Mouse (Mus musculus): ENCODE measurements at regions not wholly inside any gene's neighbourhood (a gene's known extent, or its start where the extent isn't known, plus 50 kb on each side); places are given as distances from the start of the nearest gene placed in this dataset.

DNA sequence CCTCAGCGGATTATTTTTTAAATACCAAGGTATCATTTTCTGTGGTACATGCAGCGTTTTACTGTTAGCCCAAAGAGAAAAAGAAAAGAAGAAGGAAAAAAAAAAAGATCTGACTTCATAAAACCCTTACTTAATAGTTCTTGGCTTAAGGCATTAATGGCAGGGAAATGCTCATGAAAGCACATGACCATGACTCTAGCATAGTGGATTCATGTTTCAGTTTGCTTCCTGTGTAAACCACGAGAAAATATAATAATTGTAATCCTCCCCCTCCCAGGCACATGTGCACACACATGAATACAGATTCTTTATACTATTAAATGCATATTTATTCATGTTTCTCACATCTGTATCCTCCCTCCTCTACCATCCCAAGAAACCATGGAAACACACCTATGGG lies 486.9 kb upstream of the Gm9747 start:
- H3K27me3 ChIP-seq (replicated peaks; ENCODE audit: control insufficient read depth, insufficient read depth, low read length) = no peaks in the 10 kb centered on the region
- no peak overlapping the region for H3K4me3 ChIP-seq (ENCODE audit: low read depth, low read length)
- 77% methylated on average over 3 of the region's 3 CpGs for WGBS
- H3K9me3 ChIP-seq (ENCODE audit: control insufficient read depth, low read length) = no peaks in the 10 kb centered on the region
- H3K9ac ChIP-seq (ENCODE audit: low read depth, low read length) = no peak overlapping the region
- no peak overlapping the region for H3K27ac ChIP-seq (ENCODE audit: low read depth, low read length)
- no peaks in the 10 kb centered on the region for H3K4me1 ChIP-seq (replicated peaks; ENCODE audit: control insufficient read depth, insufficient read depth, low read length)
- no peaks in the 10 kb centered on the region for H3K36me3 ChIP-seq (ENCODE audit: control insufficient read depth, insufficient read depth, low read length)
- no peak overlapping the region for H3K4me2 ChIP-seq
- no peak for ATAC-seq (replicated peaks; ENCODE audit: low FRiP score)
- DNase-seq (ENCODE audit: low spot score) = no peak

DNA sequence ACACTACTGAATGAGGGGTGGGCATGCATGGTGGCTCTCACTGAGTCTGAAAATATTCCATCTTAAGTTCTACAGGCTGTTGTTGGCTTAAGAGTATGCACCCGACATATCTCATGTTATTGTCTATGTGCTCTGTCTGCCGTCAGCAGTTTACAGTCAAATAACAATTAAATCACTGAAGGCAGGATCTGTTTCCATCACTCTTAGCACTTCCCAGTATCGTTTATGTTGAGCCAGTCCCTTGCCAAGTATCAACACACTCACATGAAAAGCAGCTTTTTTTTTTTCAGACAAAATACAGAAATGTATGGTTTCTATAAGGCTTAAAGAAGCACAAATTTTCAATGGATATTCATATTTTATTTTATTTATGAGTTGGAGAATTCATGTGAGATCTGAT lies 485.9 kb upstream of the Gm9747 start:
- no peak for DNase-seq (ENCODE audit: low spot score)
- H3K27ac ChIP-seq (ENCODE audit: low read depth, low read length) = no peak overlapping the region
- H3K9me3 ChIP-seq (ENCODE audit: control insufficient read depth, low read length) = no peaks in the 10 kb centered on the region
- H3K4me2 ChIP-seq = no peak overlapping the region
- no peaks in the 10 kb centered on the region for H3K36me3 ChIP-seq (ENCODE audit: control insufficient read depth, insufficient read depth, low read length)
- ATAC-seq (replicated peaks; ENCODE audit: low FRiP score) = no peak
- H3K4me3 ChIP-seq (ENCODE audit: low read depth, low read length) = no peak overlapping the region
- WGBS = 69% methylated on average over 3 of the region's 3 CpGs
- H3K4me1 ChIP-seq (replicated peaks; ENCODE audit: control insufficient read depth, insufficient read depth, low read length) = no peaks in the 10 kb centered on the region
- H3K9ac ChIP-seq (ENCODE audit: low read depth, low read length) = no peak overlapping the region
- H3K27me3 ChIP-seq (replicated peaks; ENCODE audit: control insufficient read depth, insufficient read depth, low read length) = no peaks in the 10 kb centered on the region

DNA sequence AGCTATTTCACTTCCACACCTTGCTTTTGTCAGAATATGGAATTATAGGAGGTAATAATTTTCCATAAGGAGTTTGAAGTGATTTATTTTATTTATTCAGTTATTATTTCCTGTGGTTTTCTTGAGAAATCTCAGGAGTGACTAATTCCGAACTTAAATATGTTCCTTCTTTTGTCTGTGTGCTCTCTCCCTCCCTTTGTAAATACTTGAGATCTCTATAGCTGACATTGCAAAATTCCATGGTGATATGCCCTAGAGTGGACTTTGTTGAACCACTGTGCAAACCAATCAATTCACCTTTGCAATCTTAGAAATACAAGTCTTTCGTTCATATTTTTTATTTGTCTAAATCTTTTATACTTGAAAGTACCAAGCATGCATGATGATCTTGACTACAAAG lies 478.8 kb upstream of the Gm9747 start:
- no peak overlapping the region for H3K4me2 ChIP-seq
- no peaks in the 10 kb centered on the region for H3K27me3 ChIP-seq (replicated peaks; ENCODE audit: control insufficient read depth, insufficient read depth, low read length)
- no peaks in the 10 kb centered on the region for H3K9me3 ChIP-seq (ENCODE audit: control insufficient read depth, low read length)
- H3K36me3 ChIP-seq (ENCODE audit: control insufficient read depth, insufficient read depth, low read length) = no peaks in the 10 kb centered on the region
- H3K4me1 ChIP-seq (replicated peaks; ENCODE audit: control insufficient read depth, insufficient read depth, low read length) = no peaks in the 10 kb centered on the region
- ATAC-seq (replicated peaks; ENCODE audit: low FRiP score) = no peak
- H3K4me3 ChIP-seq (ENCODE audit: low read depth, low read length) = no peak overlapping the region
- no peak for DNase-seq (ENCODE audit: low spot score)
- WGBS = 79% methylated on average over 2 of the region's 2 CpGs
- no peak overlapping the region for H3K9ac ChIP-seq (ENCODE audit: low read depth, low read length)
- H3K27ac ChIP-seq (ENCODE audit: low read depth, low read length) = no peak overlapping the region

DNA sequence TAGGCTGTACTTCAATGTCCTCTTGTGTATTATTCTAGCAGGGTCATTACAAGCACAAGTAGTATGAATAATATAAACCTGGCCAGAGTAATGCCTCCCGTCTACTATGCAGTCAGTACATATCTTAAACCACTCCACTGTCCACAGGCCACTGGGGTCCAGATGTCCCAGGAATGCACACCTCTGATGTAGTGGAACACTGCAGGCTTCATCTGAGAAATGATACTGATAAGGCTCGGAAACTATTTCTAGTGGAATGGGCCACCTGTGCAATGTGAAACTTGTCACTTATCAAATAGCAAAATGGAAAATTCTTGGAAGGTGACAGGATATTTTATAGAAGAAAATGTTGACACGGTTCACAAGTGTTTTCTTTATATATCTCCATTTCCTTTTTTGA lies 477.6 kb upstream of the Gm9747 start:
- H3K4me2 ChIP-seq = no peak overlapping the region
- H3K9me3 ChIP-seq (ENCODE audit: control insufficient read depth, low read length) = no peaks in the 10 kb centered on the region
- no peak overlapping the region for H3K9ac ChIP-seq (ENCODE audit: low read depth, low read length)
- ATAC-seq (replicated peaks; ENCODE audit: low FRiP score) = no peak
- no peak for DNase-seq (ENCODE audit: low spot score)
- H3K27me3 ChIP-seq (replicated peaks; ENCODE audit: control insufficient read depth, insufficient read depth, low read length) = no peaks in the 10 kb centered on the region
- H3K27ac ChIP-seq (ENCODE audit: low read depth, low read length) = no peak overlapping the region
- H3K36me3 ChIP-seq (ENCODE audit: control insufficient read depth, insufficient read depth, low read length) = no peaks in the 10 kb centered on the region
- no peaks in the 10 kb centered on the region for H3K4me1 ChIP-seq (replicated peaks; ENCODE audit: control insufficient read depth, insufficient read depth, low read length)
- no peak overlapping the region for H3K4me3 ChIP-seq (ENCODE audit: low read depth, low read length)
- WGBS = 67% methylated on average over 3 of the region's 3 CpGs

DNA sequence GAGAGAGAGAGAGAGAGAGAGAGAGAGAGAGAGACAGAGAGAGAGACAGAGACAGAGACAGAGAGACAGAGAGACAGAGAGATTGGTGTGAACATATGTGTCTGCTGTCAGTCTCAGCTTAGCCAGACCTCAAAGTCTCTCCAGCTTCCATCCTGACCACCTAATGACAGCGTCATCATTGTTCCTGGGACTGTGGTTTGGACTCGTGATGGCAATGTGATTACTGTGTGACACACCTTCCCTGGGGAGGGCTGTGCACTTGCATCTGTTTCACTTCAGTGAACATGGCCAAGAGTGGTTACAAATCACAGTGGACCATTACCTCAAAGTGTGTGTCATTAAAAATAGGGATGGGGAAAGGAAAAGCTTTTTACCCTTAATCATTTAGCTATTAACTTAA lies 477.2 kb upstream of the Gm9747 start:
- Histone ChIP-seq H3K4me1 (replicated peaks; ENCODE audit: control insufficient read depth, insufficient read depth, low read length) (no peaks in the 10 kb centered on the region), H3K27ac (ENCODE audit: low read depth, low read length) (no peak overlapping the region), H3K9me3 (ENCODE audit: control insufficient read depth, low read length) (no peaks in the 10 kb centered on the region), H3K36me3 (ENCODE audit: control insufficient read depth, insufficient read depth, low read length) (no peaks in the 10 kb centered on the region), H3K4me2 (no peak overlapping the region), H3K9ac (ENCODE audit: low read depth, low read length) (no peak overlapping the region), H3K27me3 (replicated peaks; ENCODE audit: control insufficient read depth, insufficient read depth, low read length) (no peaks in the 10 kb centered on the region), H3K4me3 (ENCODE audit: low read depth, low read length) (no peak overlapping the region)
- WGBS = 65% methylated on average over 2 of the region's 2 CpGs
- no peak for ATAC-seq (replicated peaks; ENCODE audit: low FRiP score)
- no peak for DNase-seq (ENCODE audit: low spot score)

DNA sequence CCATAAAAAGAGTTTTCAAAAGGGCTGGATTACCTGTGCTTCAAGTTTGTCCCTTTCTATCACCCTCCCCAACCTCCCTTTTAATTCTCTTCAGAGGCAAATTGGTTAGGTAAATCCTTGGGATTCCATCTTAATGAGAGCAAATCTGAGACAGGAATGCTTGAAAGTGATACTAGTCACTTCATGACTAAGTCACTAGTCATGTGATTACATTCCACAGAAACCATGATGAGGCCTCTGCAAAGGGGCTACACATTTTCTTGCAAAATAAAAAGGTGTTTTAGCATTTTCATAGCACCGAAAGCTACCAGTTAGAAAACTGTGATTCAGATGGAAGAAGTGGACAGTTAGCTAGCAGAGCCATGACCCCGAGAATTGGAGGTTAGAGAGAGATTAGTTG lies 473.0 kb upstream of the Gm9747 start:
- no peak overlapping the region for H3K27ac ChIP-seq (ENCODE audit: low read depth, low read length)

DNA sequence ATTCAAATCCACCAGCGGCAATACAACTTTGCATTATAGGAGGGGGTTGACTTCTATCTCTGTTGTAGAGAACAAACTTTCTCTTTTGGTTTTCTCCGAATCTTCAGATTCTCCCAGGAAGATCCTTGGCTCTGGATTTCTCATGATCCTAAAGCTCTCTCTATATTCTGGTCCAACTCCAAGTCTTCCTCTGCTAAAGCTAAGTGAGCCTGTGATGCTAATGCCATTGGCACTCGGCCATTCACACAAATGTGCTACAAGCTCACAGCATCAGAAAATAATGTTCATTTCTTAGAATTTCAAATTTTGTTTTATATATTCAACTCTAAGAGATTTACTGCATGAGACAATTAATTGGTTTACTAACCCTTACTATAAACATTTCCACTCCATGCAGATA lies 461.2 kb upstream of the Gm9747 start:
- no peak overlapping the region for H3K27ac ChIP-seq (ENCODE audit: low read depth, low read length)
- H3K9me3 ChIP-seq (ENCODE audit: control insufficient read depth, low read length) = no peaks in the 10 kb centered on the region
- no peak overlapping the region for H3K9ac ChIP-seq (ENCODE audit: low read depth, low read length)
- DNase-seq (ENCODE audit: low spot score) (no peak), ATAC-seq (replicated peaks; ENCODE audit: low FRiP score) (no peak)
- H3K4me2 ChIP-seq = no peak overlapping the region
- no peaks in the 10 kb centered on the region for H3K4me1 ChIP-seq (replicated peaks; ENCODE audit: control insufficient read depth, insufficient read depth, low read length)
- H3K4me3 ChIP-seq (ENCODE audit: low read depth, low read length) = no peak overlapping the region
- H3K27me3 ChIP-seq (replicated peaks; ENCODE audit: control insufficient read depth, insufficient read depth, low read length) = no peaks in the 10 kb centered on the region
- 87% methylated on average over 3 of the region's 3 CpGs for WGBS
- no peaks in the 10 kb centered on the region for H3K36me3 ChIP-seq (ENCODE audit: control insufficient read depth, insufficient read depth, low read length)

More for the DNA sequence above, 473.0 kb upstream of the Gm9747 start:
- Histone ChIP-seq H3K36me3 (ENCODE audit: control insufficient read depth, insufficient read depth, low read length) (no peaks in the 10 kb centered on the region), H3K4me1 (replicated peaks; ENCODE audit: control insufficient read depth, insufficient read depth, low read length) (no peaks in the 10 kb centered on the region), H3K9ac (ENCODE audit: low read depth, low read length) (no peak overlapping the region), H3K27me3 (replicated peaks; ENCODE audit: control insufficient read depth, insufficient read depth, low read length) (no peaks in the 10 kb centered on the region), H3K4me3 (ENCODE audit: low read depth, low read length) (no peak overlapping the region), H3K9me3 (ENCODE audit: control insufficient read depth, low read length) (no peaks in the 10 kb centered on the region), H3K4me2 (no peak overlapping the region)
- no peak for DNase-seq (ENCODE audit: low spot score)
- ATAC-seq (replicated peaks; ENCODE audit: low FRiP score) = no peak
- 74% methylated on average over 2 of the region's 2 CpGs for WGBS

DNA sequence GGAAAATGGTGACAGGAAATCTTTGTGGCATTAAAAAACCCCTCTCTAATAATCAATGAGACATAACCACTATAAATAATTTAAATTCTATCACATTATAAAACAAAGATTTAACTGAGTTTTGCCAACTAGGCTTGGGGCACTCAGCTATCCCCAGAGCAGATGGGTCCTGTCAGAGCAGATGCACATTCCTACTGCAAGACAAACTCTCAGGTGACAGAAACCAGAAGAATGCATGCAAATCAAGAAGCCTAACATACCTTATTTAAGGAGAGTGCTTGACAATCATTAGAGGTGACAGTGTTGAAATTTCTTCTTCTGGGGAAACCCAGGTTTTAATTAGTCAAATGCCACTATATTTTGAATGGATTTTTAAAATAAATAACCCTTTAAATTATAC lies 452.3 kb upstream of the Gm9747 start:
- no peak for DNase-seq (ENCODE audit: low spot score)
- no peak overlapping the region for H3K27ac ChIP-seq (ENCODE audit: low read depth, low read length)
- no peaks in the 10 kb centered on the region for H3K36me3 ChIP-seq (ENCODE audit: control insufficient read depth, insufficient read depth, low read length)
- H3K4me3 ChIP-seq (ENCODE audit: low read depth, low read length) = no peak overlapping the region
- H3K27me3 ChIP-seq (replicated peaks; ENCODE audit: control insufficient read depth, insufficient read depth, low read length) = no peaks in the 10 kb centered on the region
- H3K9ac ChIP-seq (ENCODE audit: low read depth, low read length) = no peak overlapping the region
- ATAC-seq (replicated peaks; ENCODE audit: low FRiP score) = no peak
- no peak overlapping the region for H3K4me2 ChIP-seq
- H3K4me1 ChIP-seq (replicated peaks; ENCODE audit: control insufficient read depth, insufficient read depth, low read length) = no peaks in the 10 kb centered on the region
- H3K9me3 ChIP-seq (ENCODE audit: control insufficient read depth, low read length) = no peaks in the 10 kb centered on the region

DNA sequence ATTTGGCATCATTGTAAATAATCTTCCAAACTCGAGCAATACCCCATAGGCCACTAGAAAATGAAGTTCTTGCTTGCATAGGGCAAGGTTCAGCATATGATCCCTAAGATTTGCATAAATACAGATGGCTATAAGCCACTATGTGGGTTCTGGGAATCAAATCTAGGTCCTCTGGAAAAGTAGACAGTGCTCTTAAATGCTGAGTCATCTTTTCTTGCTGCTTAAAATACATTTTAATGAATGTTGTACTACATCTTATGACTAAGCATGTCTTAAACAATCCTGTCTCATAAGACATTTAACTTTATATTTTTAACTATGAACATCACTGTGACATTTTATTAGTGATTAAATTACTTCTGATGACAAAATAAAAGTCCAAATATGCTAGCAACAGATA lies 448.6 kb upstream of the Gm9747 start:
- H3K9ac ChIP-seq (ENCODE audit: low read depth, low read length) = no peak overlapping the region
- H3K36me3 ChIP-seq (ENCODE audit: control insufficient read depth, insufficient read depth, low read length) = no peaks in the 10 kb centered on the region
- 43% methylated on average over 1 of the region's 1 CpGs for WGBS
- H3K4me3 ChIP-seq (ENCODE audit: low read depth, low read length) = no peak overlapping the region
- H3K4me2 ChIP-seq = no peak overlapping the region
- H3K9me3 ChIP-seq (ENCODE audit: control insufficient read depth, low read length) = no peaks in the 10 kb centered on the region
- H3K27me3 ChIP-seq (replicated peaks; ENCODE audit: control insufficient read depth, insufficient read depth, low read length) = no peaks in the 10 kb centered on the region
- DNase-seq (ENCODE audit: low spot score) (no peak), ATAC-seq (replicated peaks; ENCODE audit: low FRiP score) (no peak)
- no peak overlapping the region for H3K27ac ChIP-seq (ENCODE audit: low read depth, low read length)
- H3K4me1 ChIP-seq (replicated peaks; ENCODE audit: control insufficient read depth, insufficient read depth, low read length) = no peaks in the 10 kb centered on the region

Data from liver, embryonic 11.5 days (tissue).